Mouse (Mus musculus) midbrain, postnatal 0 days (tissue): ENCODE results near the gene Ggt6. TPM values are rescaled to one million over a fixed set of nuclear protein-coding genes. Genes with fewer than 3 reads are reported as not detected.

Source experiments
- ATAC-seq: fragments of 200-750 bp; cut with Nextera tagmentation; 2 replicates; pipeline ENCODE4 v1.8.0; 2017; ENCODE audit warnings: moderate number of reproducible peaks, mild to moderate bottlenecking, moderate TSS enrichment, moderate library complexity; ENCODE audit not compliant: low FRiP score
- DNase-seq: peaks from one replicate; pipeline ENCODE4 v3.0.0-alpha.2; 2015; ENCODE audit warnings: low spot score
- H3K27ac ChIP-seq: fragments of 300-500 bp; sonication (generic); 2 replicates; pipeline ENCODE4 v1.5.1; 2014; ENCODE audit warnings: low read depth, mild to moderate bottlenecking, low read length, mixed read lengths
- H3K27me3 ChIP-seq: fragments of 300-500 bp; sonication (generic); 2 replicates; pipeline ENCODE4 v1.6.1; 2014; ENCODE audit warnings: low read length, control low read depth, mixed read lengths; ENCODE audit not compliant: insufficient read depth
- H3K36me3 ChIP-seq: fragments of 300-500 bp; sonication (generic); 2 replicates; pipeline ENCODE4 v1.6.1; 2014; ENCODE audit warnings: low read length, control low read depth, mixed read lengths; ENCODE audit not compliant: insufficient read depth
- H3K4me1 ChIP-seq: fragments of 300-500 bp; sonication (generic); 2 replicates; pipeline ENCODE4 v1.6.1; 2014; ENCODE audit warnings: mild to moderate bottlenecking, control low read depth, antibody characterized with exemption, low read length, mixed read lengths; ENCODE audit not compliant: insufficient read depth
- H3K4me2 ChIP-seq: fragments of 300-500 bp; sonication (generic); 2 replicates; pipeline ENCODE4 v1.6.1; 2014; ENCODE audit warnings: low read depth, mild to moderate bottlenecking, low read length, mixed read lengths; ENCODE audit not compliant: poor library complexity, severe bottlenecking
- H3K4me3 ChIP-seq: fragments of 300-500 bp; sonication (generic); 2 replicates; pipeline ENCODE4 v1.5.1; 2014; ENCODE audit warnings: low read depth, mild to moderate bottlenecking, low read length, moderate library complexity
- H3K9ac ChIP-seq: fragments of 300-500 bp; sonication (generic); replicated peaks from 2 replicates; pipeline ENCODE4 v1.6.1; 2014; ENCODE audit warnings: mild to moderate bottlenecking, low read length, moderate library complexity, mixed read lengths; ENCODE audit not compliant: poor library complexity, severe bottlenecking
- H3K9me3 ChIP-seq: fragments of 300-500 bp; sonication (generic); 2 replicates; pipeline ENCODE4 v1.6.1; 2016; ENCODE audit warnings: low read length, control low read depth
- CTCF ChIP-seq: IDR thresholded peaks from 2 replicates; pipeline ENCODE4 v1.5.1; 2016; ENCODE audit warnings: antibody characterized with exemption, mild to moderate bottlenecking
- WGBS: fragments of 180-500 bp; shearing (Covaris S2); extraction: QIAGEN DNeasy Blood & Tissue Kit; methylation state at CpG from one replicate; pipeline ENCODE4 v1.1.7; 2014; 5-methylcytosine and 5-hydroxymethylcytosine counted together
- polyA plus RNA-seq: library from polyadenylated mRNA; unstranded; fragments of >200 nt; fragmentation: Nextera tagmentation; extraction: Ambion mirVana; gene quantifications from 2 replicates; pipeline ENCODE4 v1.2.1, GENCODE M21; 2015
- total RNA-seq: library from RNA; depleted of rRNA; stranded (reverse); fragments of >200 nt; gene quantifications from 2 replicates; pipeline ENCODE4 v1.2.3, GENCODE M21; 2014; rRNA removed

The Ggt6 gene
- total RNA-seq (1.4 TPM in 1 of 2 replicates, not detected in the other), polyA plus RNA-seq (not detected in 2 replicates)

DNA sequence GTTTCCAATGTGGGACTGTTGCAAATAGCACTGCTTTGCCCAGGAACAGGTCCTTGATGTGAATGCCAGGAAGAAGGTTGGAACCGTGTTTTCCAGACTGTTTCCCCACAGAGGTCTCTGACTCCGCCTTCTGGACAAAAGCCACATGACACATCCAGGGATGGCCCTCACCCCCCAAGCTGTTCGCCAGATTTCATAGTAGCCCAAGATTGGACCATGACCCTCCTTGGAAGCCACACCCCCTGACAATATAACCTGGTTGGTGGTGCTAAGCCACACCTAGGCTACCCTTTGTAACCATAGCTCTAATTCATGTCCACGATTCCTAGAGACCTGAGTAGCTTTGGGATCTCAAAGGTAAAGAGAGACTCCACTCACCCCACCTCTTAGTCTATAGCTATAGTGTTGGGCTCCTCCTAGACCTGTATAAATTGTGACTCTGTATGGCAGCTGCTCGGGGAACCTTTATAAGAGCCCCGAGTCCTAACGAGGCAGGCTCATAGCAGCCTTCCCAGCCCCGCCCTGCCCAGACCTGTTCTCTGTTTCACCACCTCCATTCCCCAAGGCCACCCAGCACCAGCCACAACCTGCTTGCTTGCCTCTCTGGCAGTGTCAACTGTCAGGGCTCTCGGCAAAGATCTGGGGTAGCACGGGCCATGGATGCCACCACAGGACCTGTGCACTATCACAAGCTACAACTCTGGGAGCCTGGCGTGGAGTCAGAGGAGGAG is at the start of gene Ggt6:
TSS of gene Ggt6 (plus strand) at position 564 of the 731 bp plus-strand sequence.
- Histone ChIP-seq H3K4me3 (no peak within 1 kb of the TSS), H3K4me1 (no peaks in the 10 kb centered on the region), H3K27ac (no peak within 1 kb of the TSS), H3K9ac (no peak within 1 kb of the TSS), H3K27me3 (no peaks in the 10 kb centered on the region), H3K9me3 (no peaks in the 10 kb centered on the region), H3K36me3 (no peaks in the 10 kb centered on the region), H3K4me2 (no peak within 1 kb of the TSS)
- DNase-seq (no peak), ATAC-seq (no peak)
- TF ChIP-seq CTCF = peak; percentile 18
- 68% methylated on average over 11 of the region's 11 CpGs for WGBS

DNA sequence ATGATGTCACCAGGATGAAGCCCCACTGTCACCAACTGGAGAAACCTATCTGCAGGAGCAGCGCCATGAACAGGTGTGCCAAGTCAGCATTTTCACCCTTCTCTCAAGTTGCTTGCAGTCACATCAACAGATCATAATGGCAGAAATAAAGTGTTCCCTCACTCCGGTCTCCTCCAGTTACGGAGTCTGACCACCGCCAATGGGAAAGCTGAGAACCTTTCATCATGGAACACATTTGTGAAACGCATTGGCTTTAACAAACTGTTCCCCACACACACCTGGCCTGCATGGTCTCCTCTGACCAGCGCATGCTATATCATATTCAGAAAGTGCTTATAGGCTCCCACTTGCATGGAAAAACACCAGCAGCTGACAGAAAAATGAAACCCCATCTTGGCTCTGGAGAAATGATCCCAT is 47.2 kb upstream of the Ggt6 start:
- H3K36me3 ChIP-seq = no peaks in the 10 kb centered on the region
- no peak overlapping the region for H3K4me2 ChIP-seq
- no peak overlapping the region for H3K4me3 ChIP-seq
- no peak for DNase-seq
- H3K9ac ChIP-seq = no peak overlapping the region
- TF ChIP-seq CTCF = no peak
- WGBS = 99% methylated on average over 6 of the region's 6 CpGs
- H3K4me1 ChIP-seq = no peaks in the 10 kb centered on the region
- H3K27ac ChIP-seq = no peak overlapping the region
- ATAC-seq = no peak
- H3K27me3 ChIP-seq = no peaks in the 10 kb centered on the region
- H3K9me3 ChIP-seq = no peaks in the 10 kb centered on the region

DNA sequence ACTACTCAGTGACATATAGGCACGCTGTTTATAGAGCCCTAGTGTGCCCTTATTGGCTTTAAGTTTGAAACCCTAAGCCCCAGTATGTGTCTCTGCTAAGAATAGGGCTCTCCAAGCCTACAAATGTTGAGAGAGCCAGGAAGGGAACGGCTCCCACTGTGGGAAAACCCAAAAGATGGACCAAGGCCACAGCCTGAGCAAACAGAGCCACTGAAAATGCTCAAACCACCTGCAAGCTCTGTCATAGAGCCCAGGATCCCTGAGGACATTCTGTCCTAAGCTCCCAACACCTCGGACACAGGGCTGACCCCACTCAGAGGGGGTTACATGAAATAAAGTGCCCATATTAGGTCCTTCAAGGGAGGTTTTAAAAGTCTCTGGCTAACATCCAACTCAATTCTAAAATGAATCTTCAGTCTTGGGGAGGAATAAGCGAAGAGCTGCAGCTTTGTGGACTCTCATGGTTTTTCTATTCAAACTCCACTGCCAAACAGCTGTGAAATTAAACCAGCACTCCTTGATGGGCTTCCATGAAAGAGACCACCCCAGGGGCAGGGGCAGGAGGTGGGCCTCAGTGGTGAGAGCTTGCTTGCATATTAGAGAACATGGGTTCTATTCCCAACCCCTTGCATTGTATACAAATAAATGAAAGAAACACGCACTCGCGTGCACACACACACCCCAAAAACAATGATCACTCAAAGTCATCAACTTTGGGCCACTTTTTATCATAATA is 45.8 kb upstream of the Ggt6 start:
- no peaks in the 10 kb centered on the region for H3K4me1 ChIP-seq
- H3K36me3 ChIP-seq = no peaks in the 10 kb centered on the region
- H3K27ac ChIP-seq = no peak overlapping the region
- no peak overlapping the region for H3K4me3 ChIP-seq
- no peaks in the 10 kb centered on the region for H3K9me3 ChIP-seq
- H3K9ac ChIP-seq = no peak overlapping the region
- 91% methylated on average over 7 of the region's 7 CpGs for WGBS
- H3K27me3 ChIP-seq = no peaks in the 10 kb centered on the region
- TF ChIP-seq CTCF = no peak
- ATAC-seq (no peak), DNase-seq (no peak)
- no peak overlapping the region for H3K4me2 ChIP-seq

DNA sequence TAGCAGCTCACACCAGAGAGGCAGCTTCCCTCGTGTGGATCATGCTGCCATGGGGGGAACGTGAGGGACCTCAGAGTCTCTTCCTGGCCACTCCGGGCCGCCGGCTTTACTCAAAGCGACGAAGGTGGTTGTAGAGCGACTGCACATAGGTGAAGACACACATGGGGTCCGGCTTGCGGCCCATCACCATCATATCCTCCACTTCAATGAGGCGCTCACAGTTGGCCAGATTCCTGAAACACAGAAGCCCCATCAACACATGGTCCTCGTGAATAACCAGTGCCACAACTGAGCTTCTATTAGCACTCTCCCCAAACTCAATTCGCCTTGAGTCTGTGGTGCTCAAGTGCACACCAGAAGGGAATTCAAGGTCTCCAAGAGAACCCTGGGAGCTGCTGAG is 44.1 kb upstream of the Ggt6 start:
- no peak for ATAC-seq
- H3K9me3 ChIP-seq = no peaks in the 10 kb centered on the region

DNA sequence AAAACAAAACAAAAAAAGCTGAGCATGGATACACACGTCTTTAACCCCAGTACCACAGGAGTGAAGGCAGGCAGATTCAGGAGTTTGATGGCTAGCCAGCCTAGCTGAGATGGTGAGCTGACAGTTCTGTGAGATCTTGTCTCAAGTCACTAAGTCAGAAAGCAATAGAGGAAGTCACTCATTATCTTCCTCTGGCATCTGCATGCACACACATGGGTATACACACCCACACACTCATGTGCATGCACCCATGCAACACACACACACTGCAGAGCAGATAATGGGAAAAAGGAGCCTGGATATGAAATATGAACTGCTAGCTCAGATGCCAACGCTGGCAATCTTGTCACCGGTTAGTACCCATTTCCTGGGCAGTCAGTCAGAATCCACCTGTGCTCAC is 42.1 kb upstream of the Ggt6 start:
- DNase-seq = no peak
- H3K36me3 ChIP-seq = no peaks in the 10 kb centered on the region
- H3K9me3 ChIP-seq = no peaks in the 10 kb centered on the region
- WGBS = 94% methylated on average over 3 of the region's 3 CpGs
- ATAC-seq = no peak
- no peak overlapping the region for H3K27ac ChIP-seq
- no peaks in the 10 kb centered on the region for H3K27me3 ChIP-seq
- no peak overlapping the region for H3K4me3 ChIP-seq
- no peak overlapping the region for H3K9ac ChIP-seq
- H3K4me2 ChIP-seq = no peak overlapping the region
- no peaks in the 10 kb centered on the region for H3K4me1 ChIP-seq
- TF ChIP-seq CTCF = no peak

More for the DNA sequence above, 44.1 kb upstream of the Ggt6 start:
- no peak overlapping the region for H3K4me3 ChIP-seq
- H3K27ac ChIP-seq = no peak overlapping the region
- DNase-seq = no peak
- H3K9ac ChIP-seq = no peak overlapping the region
- H3K4me2 ChIP-seq = no peak overlapping the region
- TF ChIP-seq CTCF = no peak
- H3K27me3 ChIP-seq = no peaks in the 10 kb centered on the region
- 92% methylated on average over 13 of the region's 13 CpGs for WGBS
- H3K4me1 ChIP-seq = no peaks in the 10 kb centered on the region
- no peaks in the 10 kb centered on the region for H3K36me3 ChIP-seq

DNA sequence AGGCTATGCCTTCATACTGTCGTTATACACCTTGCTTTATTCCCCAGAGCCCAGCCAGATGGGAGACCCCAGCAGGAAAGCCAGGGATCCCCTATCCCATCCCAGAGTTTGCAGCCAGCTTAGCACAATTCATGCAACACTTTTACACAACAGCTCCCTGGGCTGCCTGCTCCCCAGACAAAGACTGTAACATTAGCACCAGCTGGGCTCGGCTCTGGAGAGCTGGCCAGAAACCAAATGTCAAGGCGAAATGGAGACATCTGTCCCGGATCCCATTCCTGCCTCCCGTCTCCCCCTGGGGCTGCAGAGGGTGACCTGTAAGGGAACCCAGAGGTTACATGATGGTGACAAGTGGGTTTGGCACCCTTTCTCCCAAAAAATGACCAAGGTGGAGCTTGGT is 41.7 kb upstream of the Ggt6 start:
- no peaks in the 10 kb centered on the region for H3K4me1 ChIP-seq
- DNase-seq = peak; percentile 17
- H3K4me2 ChIP-seq = no peak overlapping the region
- H3K9ac ChIP-seq = no peak overlapping the region
- H3K4me3 ChIP-seq = no peak overlapping the region
- ATAC-seq = no peak
- TF ChIP-seq CTCF = no peak
- H3K27me3 ChIP-seq = no peaks in the 10 kb centered on the region
- no peaks in the 10 kb centered on the region for H3K9me3 ChIP-seq
- no peak overlapping the region for H3K27ac ChIP-seq
- H3K36me3 ChIP-seq = no peaks in the 10 kb centered on the region
- 49% methylated on average over 5 of the region's 5 CpGs for WGBS
